14 mouse cellular contexts compared by ENCODE assay signal in the genomic region with DNA sequence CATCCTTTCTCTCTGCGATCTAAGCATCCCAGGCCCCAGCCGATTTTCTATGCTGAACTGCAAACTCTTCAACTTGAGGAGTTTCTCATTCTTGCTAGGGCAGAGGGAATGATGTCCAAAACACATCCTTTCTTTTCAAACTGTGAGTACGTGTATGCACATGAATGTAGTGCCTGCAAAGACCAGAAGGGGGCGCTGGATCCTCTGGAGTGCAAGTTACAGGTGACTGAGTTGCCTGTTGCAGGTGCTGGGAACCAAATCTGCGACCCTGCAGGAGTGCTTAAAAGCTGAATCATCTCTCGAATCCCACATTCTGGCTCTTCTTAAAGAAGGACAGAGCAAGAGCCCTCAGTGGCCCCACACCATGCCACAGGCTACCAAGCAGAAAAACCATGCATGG. TPM values are rescaled to one million over a fixed set of nuclear protein-coding genes. Genes with fewer than 3 reads are reported as not detected.
DNase-seq lines count a peak whose midpoint lies in the region; ATAC-seq and TF ChIP-seq lines count a peak whose summit lies in the region.
"Had no signal": no experiment of that assay in that cellular context is flagged by ENCODE, and none has a peak within 500 bp of the region (broad histone marks: within the 10 kb centered on the region; RNA-seq: fewer than 3 reads in every experiment).

No protein-coding gene starts in this region.

- TF ChIP-seq CTCF in heart, postnatal 0 days (IDR thresholded peaks at IDR 0.05; ENCODE audit: low read depth) = peak; percentile 18; the same call in 1 of the 2 replicates
- peak; percentile 50 for TF ChIP-seq CTCF in lung, postnatal 0 days (IDR thresholded peaks at IDR 0.05)

- H3K4me2 ChIP-seq in heart, postnatal 0 days (ENCODE audit: low read depth, low read length) = no peak overlapping the region
- no peak overlapping the region for H3K4me2 ChIP-seq in lung, postnatal 0 days (replicated peaks; ENCODE audit: low read depth, low read length)
- no peak overlapping the region for H3K4me2 ChIP-seq in heart, embryonic 11.5 days
- H3K4me2 ChIP-seq: hindbrain, embryonic 14.5 days; limb, embryonic 15.5 days had no signal

- no peak for DNase-seq in heart, postnatal 0 days (ENCODE audit: low spot score)
- no peak for DNase-seq in heart, postnatal 25 days (ENCODE audit: low spot score)
- no peak for DNase-seq in lung, postnatal 0 days (ENCODE audit: low spot score)
- no peak for DNase-seq in lung, postnatal 25 days (ENCODE audit: low spot score)
- DNase-seq in WW6 (ENCODE audit: low read depth, low spot score) = peak; percentile 14
- DNase-seq in testis, postnatal 10 days (ENCODE audit: low spot score) = peak; percentile 55
- DNase-seq in embryo, embryonic 10.5 days (ENCODE audit: low spot score) = no peak
- DNase-seq: kidney, postnatal 14 days; layer of hippocampus, postnatal 36 days had no signal

- no peak for ATAC-seq in heart, postnatal 0 days (ENCODE audit: insufficient read depth, low read depth)
- ATAC-seq in lung, postnatal 0 days = no peak
- no peak for ATAC-seq in heart, embryonic 11.5 days (replicated peaks; ENCODE audit: insufficient number of reproducible peaks, low FRiP score, low TSS enrichment)

- WGBS in heart, postnatal 0 days = 67% methylated on average over 6 of the region's 6 CpGs
- 77% methylated on average over 6 of the region's 6 CpGs for WGBS in lung, postnatal 0 days
- 59% methylated on average over 6 of the region's 6 CpGs for WGBS in heart, embryonic 11.5 days (ENCODE audit: insufficient replicate concordance)

- no peak overlapping the region for H3K9ac ChIP-seq in heart, postnatal 0 days (replicated peaks; ENCODE audit: low read depth, low read length)
- H3K9ac ChIP-seq in lung, postnatal 0 days (replicated peaks; ENCODE audit: low read depth) = no peak overlapping the region
- H3K9ac ChIP-seq in heart, embryonic 11.5 days (ENCODE audit: low read depth, low read length) = no peak overlapping the region
- H3K9ac ChIP-seq: hindbrain, embryonic 14.5 days; limb, embryonic 15.5 days had no signal

- no peak overlapping the region for H3K27ac ChIP-seq in heart, postnatal 0 days (ENCODE audit: low read depth)
- no peak overlapping the region for H3K27ac ChIP-seq in lung, postnatal 0 days (ENCODE audit: low read length)
- H3K27ac ChIP-seq in heart, embryonic 11.5 days (ENCODE audit: low read depth, low read length) = no peak overlapping the region
- H3K27ac ChIP-seq: hindbrain, embryonic 14.5 days had no signal

- no peaks in the 10 kb centered on the region for H3K36me3 ChIP-seq in heart, postnatal 0 days (replicated peaks; ENCODE audit: control insufficient read depth, insufficient read depth, low read length)
- no peaks in the 10 kb centered on the region for H3K36me3 ChIP-seq in lung, postnatal 0 days (ENCODE audit: insufficient read depth, low read length)
- peaks cover 3% of the 10 kb centered on the region; the same call in 1 of the 2 replicates for H3K36me3 ChIP-seq in heart, embryonic 11.5 days (ENCODE audit: control insufficient read depth, insufficient read depth, low read length)
- H3K36me3 ChIP-seq: G1E; limb, embryonic 15.5 days had no signal

- no peak overlapping the region for H3K4me3 ChIP-seq in heart, postnatal 0 days (ENCODE audit: low read depth, low read length)
- no peak overlapping the region for H3K4me3 ChIP-seq in lung, postnatal 0 days (ENCODE audit: low read depth, low read length)
- no peak overlapping the region for H3K4me3 ChIP-seq in heart, embryonic 11.5 days (ENCODE audit: low read depth, low read length)
- H3K4me3 ChIP-seq: limb, embryonic 15.5 days; megakaryocyte, embryonic 14.5 days had no signal

- no peak for TF ChIP-seq EP300 in heart, postnatal 0 days (IDR thresholded peaks at IDR 0.05; ENCODE audit: low read depth)
- TF ChIP-seq EP300 in lung, postnatal 0 days (IDR thresholded peaks at IDR 0.05) = no peak

- no peaks in the 10 kb centered on the region for H3K27me3 ChIP-seq in heart, postnatal 0 days (ENCODE audit: control insufficient read depth, insufficient read depth, low read length)
- H3K27me3 ChIP-seq in lung, postnatal 0 days (replicated peaks; ENCODE audit: insufficient read depth, low read length) = no peaks in the 10 kb centered on the region
- H3K27me3 ChIP-seq in heart, embryonic 11.5 days (ENCODE audit: control insufficient read depth, insufficient read depth, low read length) = no peaks in the 10 kb centered on the region
- H3K27me3 ChIP-seq: limb, embryonic 15.5 days had no signal

- no peaks in the 10 kb centered on the region for H3K9me3 ChIP-seq in heart, postnatal 0 days (replicated peaks; ENCODE audit: control insufficient read depth, low read length)
- H3K9me3 ChIP-seq in lung, postnatal 0 days (ENCODE audit: low read length) = no peaks in the 10 kb centered on the region
- H3K9me3 ChIP-seq in heart, embryonic 11.5 days (replicated peaks; ENCODE audit: control insufficient read depth, low read length) = no peaks in the 10 kb centered on the region
- H3K9me3 ChIP-seq: limb, embryonic 15.5 days had no signal

- peaks cover 24% of the 10 kb centered on the region for H3K4me1 ChIP-seq in heart, postnatal 0 days (ENCODE audit: control insufficient read depth, insufficient read depth)
- H3K4me1 ChIP-seq in lung, postnatal 0 days (ENCODE audit: insufficient read depth, low read depth, low read length) = no peaks in the 10 kb centered on the region; the same call in 1 of the 2 replicates
- H3K4me1 ChIP-seq in heart, embryonic 11.5 days (ENCODE audit: control insufficient read depth, insufficient read depth, low read length) = peaks cover 32% of the 10 kb centered on the region

- intact Hi-C loops in heart, postnatal 25 days (cut with DNase I) = no loop called here

RNA-seq across cellular contexts. Expression of gene Smad1, which starts 13.0 kb away (rescaled TPM):
- 22.8 and 31.5 TPM in 2 replicates for total RNA-seq in heart, postnatal 0 days (2014; rRNA removed; ENCODE audit: low replicate concordance)
- 13.4 and 14.0 TPM in 2 replicates for polyA plus RNA-seq in heart, postnatal 0 days (2015; fragmentation: Nextera tagmentation; extraction: Ambion mirVana)
- 10 to 100 TPM; 14.5 to 16.3 TPM for total RNA-seq in heart, postnatal 25 days (2021)
- polyA plus RNA-seq in lung, postnatal 0 days (2015; fragmentation: Nextera tagmentation; extraction: Ambion mirVana) = 23.0 and 25.1 TPM in 2 replicates
- 23.0 and 26.2 TPM in 2 replicates for polyA plus RNA-seq in heart, embryonic 11.5 days (2014; fragmentation: Nextera tagmentation; extraction: Ambion mirVana)

Comparison
In these comparisons a context has a peak if more than half of its experiments do, and no peak if none do; other contexts are left out.
1. DNase-seq: peak in WW6 (single experiment) and testis, postnatal 10 days (single experiment); none in heart, postnatal 0 days (single experiment), heart, postnatal 25 days (single experiment), lung, postnatal 0 days (single experiment), lung, postnatal 25 days (single experiment) and embryo, embryonic 10.5 days (single experiment).